Mouse (Mus musculus): ENCODE measurements around the gene Pced1b. TPM values are rescaled to one million over a fixed set of nuclear protein-coding genes. Genes with fewer than 3 reads are reported as not detected.

Pced1b gene
- polyA plus RNA-seq, 1 experiment from 2014 or later, result 3.2 TPM

DNA sequence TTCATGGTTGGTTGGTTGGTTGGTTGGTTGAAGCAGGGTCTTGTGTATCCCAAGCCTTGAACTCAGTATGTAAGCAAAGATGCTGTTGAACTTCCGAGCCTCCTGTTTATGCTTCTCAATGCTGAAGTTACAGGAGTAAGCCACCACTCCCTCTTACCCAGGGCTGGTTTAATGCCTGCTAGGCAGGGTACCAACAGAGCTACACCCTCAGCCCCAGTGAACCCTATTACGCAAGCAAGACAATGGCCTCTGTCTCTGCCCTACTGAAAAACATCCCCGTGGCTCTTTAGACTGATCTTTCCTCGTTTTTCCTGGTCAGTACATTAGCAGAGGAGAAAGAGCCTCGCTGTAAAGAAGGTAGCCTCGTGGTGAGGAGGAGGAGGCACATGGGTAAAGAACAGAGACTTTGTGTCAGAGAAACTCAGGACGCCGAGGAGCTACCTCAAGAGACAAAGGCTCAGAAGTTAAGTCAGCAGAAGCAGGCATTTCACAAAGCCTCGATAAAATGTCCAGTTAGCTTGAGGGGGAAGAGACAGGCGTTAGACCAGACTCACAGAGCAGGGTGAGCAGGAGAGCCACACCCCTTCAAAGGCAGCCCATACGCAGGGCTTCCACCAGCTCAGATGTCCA lies 13.2 kb downstream of the Pced1b start:
- DNase-seq (ENCODE audit: low spot score) (no peak), ATAC-seq (ENCODE audit: low FRiP score) (no peak)
- H3K27ac ChIP-seq (ENCODE audit: low read depth, low read length), result no peak overlapping the region
- WGBS, result 77% methylated on average over 11 of the region's 11 CpGs
- no peaks in the 10 kb centered on the region for H3K27me3 ChIP-seq (ENCODE audit: control insufficient read depth, insufficient read depth, low read length)
- no peak overlapping the region for H3K4me2 ChIP-seq (replicated peaks; ENCODE audit: low read depth, low read length)
- H3K36me3 ChIP-seq (ENCODE audit: control insufficient read depth, insufficient read depth, low read length), result no peaks in the 10 kb centered on the region
- no peaks in the 10 kb centered on the region for H3K9me3 ChIP-seq (ENCODE audit: control insufficient read depth, low read length)
- H3K9ac ChIP-seq (ENCODE audit: low read depth, low read length), result no peak overlapping the region
- H3K4me3 ChIP-seq (ENCODE audit: low read depth, low read length), result no peak overlapping the region
- H3K4me1 ChIP-seq (replicated peaks; ENCODE audit: control insufficient read depth, insufficient read depth, low read length), result no peaks in the 10 kb centered on the region

DNA sequence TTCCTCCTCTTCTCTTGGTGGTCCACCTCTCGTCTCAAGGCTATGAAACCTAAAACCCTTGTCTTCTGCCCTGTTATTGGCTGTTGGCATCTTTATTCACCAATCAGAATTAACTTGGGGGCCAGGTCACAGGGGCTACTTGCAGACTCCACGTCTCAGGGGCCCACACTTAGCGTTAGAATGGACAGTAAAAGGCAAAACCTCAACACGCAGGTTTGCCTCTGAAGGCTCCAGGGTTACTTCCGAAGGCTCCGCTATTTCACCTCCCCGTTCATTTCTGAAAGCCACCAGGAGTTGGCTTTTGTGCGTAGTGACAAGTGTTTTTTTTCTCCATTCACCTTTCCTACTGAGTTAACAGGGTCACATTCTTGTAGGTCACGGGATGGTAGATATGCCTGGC lies 15.3 kb downstream of the Pced1b start:
- Histone ChIP-seq H3K27me3 (ENCODE audit: control insufficient read depth, insufficient read depth, low read length) (no peaks in the 10 kb centered on the region), H3K4me3 (ENCODE audit: low read depth, low read length) (no peak overlapping the region), H3K9ac (ENCODE audit: low read depth, low read length) (no peak overlapping the region), H3K4me1 (replicated peaks; ENCODE audit: control insufficient read depth, insufficient read depth, low read length) (no peaks in the 10 kb centered on the region), H3K36me3 (ENCODE audit: control insufficient read depth, insufficient read depth, low read length) (no peaks in the 10 kb centered on the region), H3K27ac (ENCODE audit: low read depth, low read length) (no peak overlapping the region), H3K9me3 (ENCODE audit: control insufficient read depth, low read length) (no peaks in the 10 kb centered on the region), H3K4me2 (replicated peaks; ENCODE audit: low read depth, low read length) (no peak overlapping the region)
- DNase-seq (ENCODE audit: low spot score), result no peak
- no peak for ATAC-seq (ENCODE audit: low FRiP score)
- 72% methylated on average over 9 of the region's 9 CpGs for WGBS

DNA sequence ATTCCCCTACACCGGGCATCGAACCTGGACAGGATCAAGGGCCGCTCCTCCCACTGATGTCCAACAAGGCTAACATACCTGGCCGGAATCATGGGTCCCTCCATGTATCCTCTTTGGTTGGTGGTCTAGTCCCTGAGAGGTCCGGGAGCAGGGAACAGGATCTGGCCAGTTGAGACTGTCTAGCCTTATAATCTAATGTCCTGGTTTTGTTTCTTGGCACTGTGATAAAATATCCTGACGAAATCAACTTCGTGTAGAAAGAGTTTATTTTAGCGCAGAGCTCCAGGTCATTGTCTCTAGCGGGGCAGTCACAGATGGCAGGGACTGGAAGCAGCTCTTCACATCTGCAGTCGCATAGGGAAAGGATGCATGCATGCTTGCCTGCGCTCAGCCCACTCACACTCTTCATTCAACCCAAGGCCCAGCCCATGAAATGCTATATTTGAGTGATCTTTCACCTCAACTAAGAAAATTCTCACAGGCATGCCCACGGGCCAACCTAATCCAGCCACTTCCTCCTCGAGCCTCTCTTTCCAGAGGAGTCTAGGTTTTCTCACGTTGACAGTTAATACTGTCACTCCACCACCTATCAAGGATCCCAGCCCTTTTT lies 19.4 kb downstream of the Pced1b start:
- Histone ChIP-seq H3K4me2 (replicated peaks; ENCODE audit: low read depth, low read length) (no peak overlapping the region), H3K27ac (ENCODE audit: low read depth, low read length) (no peak overlapping the region), H3K9ac (ENCODE audit: low read depth, low read length) (no peak overlapping the region), H3K27me3 (ENCODE audit: control insufficient read depth, insufficient read depth, low read length) (no peaks in the 10 kb centered on the region), H3K9me3 (ENCODE audit: control insufficient read depth, low read length) (no peaks in the 10 kb centered on the region), H3K4me1 (replicated peaks; ENCODE audit: control insufficient read depth, insufficient read depth, low read length) (no peaks in the 10 kb centered on the region), H3K36me3 (ENCODE audit: control insufficient read depth, insufficient read depth, low read length) (no peaks in the 10 kb centered on the region), H3K4me3 (ENCODE audit: low read depth, low read length) (no peak overlapping the region)
- DNase-seq (ENCODE audit: low spot score) (no peak), ATAC-seq (ENCODE audit: low FRiP score) (no peak)
- 80% methylated on average over 14 of the region's 14 CpGs for WGBS

DNA sequence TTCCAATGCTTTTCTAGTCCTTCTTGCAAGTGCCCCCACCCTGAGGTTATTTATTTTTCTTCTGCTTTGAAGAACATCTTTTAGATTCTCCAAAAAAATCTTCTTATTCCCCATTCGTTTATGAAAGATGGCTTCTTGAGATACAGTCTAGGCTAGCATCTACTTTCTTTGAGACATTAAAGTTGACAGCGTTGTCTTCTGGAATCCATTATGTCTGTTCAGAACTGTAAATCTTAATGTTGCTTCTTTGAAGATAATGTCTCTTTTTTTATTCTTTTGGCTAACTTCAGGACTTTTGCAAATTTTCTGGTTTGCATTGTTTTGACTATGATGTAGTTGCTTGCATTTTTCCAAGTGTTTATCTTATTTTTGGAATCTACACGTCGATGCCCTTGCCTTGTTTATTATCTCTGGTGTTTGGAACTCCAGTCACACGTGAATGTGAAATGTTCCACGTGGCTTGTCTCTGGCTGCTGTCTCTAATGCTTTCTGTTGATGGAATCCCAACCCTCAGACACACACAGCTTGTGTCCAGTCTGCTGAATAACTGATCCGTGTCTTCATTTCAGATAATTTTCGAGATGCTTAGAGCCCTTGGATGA lies 20.3 kb downstream of the Pced1b start:
- Histone ChIP-seq H3K4me1 (replicated peaks; ENCODE audit: control insufficient read depth, insufficient read depth, low read length) (no peaks in the 10 kb centered on the region), H3K27ac (ENCODE audit: low read depth, low read length) (no peak overlapping the region), H3K9me3 (ENCODE audit: control insufficient read depth, low read length) (no peaks in the 10 kb centered on the region), H3K36me3 (ENCODE audit: control insufficient read depth, insufficient read depth, low read length) (no peaks in the 10 kb centered on the region), H3K4me2 (replicated peaks; ENCODE audit: low read depth, low read length) (no peak overlapping the region), H3K9ac (ENCODE audit: low read depth, low read length) (no peak overlapping the region), H3K27me3 (ENCODE audit: control insufficient read depth, insufficient read depth, low read length) (no peaks in the 10 kb centered on the region), H3K4me3 (ENCODE audit: low read depth, low read length) (no peak overlapping the region)
- ATAC-seq (ENCODE audit: low FRiP score) (no peak), DNase-seq (ENCODE audit: low spot score) (no peak)
- 82% methylated on average over 8 of the region's 8 CpGs for WGBS

DNA sequence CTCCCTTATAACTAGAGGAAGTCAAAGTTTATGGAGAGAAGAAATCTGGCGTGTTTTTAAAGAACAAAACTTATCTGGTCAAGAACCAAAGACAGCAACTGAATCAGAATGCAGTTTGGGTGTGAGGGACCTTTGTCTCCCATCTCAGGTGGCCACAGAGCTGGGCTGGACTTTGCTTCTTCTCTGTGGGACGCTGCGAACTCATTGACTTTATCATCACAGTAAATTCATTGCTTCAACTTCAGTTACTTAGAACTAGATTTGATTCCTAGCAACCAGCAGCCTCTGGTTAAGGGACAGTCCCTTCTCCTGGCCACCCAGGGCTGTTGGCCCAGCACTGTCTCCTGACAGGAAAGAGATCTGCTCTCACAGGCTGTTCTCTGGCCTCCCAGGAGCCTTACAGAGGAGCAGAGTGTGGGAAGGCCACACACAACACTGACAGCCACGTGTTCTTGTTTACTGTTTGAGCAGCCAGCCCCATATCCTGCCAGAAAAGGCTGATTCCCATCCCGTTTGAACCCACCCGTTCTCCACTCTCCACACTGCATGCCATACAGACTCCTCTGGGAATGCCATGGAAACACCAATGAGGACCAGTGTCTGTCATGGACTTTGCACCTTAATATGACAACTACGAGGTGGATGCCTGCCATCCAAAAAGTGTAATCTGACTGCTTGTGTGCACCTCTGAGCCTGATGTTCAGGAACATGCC lies 25.2 kb downstream of the Pced1b start:
- no peaks in the 10 kb centered on the region for H3K36me3 ChIP-seq (ENCODE audit: control insufficient read depth, insufficient read depth, low read length)
- H3K9me3 ChIP-seq (ENCODE audit: control insufficient read depth, low read length), result no peaks in the 10 kb centered on the region
- ATAC-seq (ENCODE audit: low FRiP score) (no peak), DNase-seq (ENCODE audit: low spot score) (no peak)
- H3K9ac ChIP-seq (ENCODE audit: low read depth, low read length), result no peak overlapping the region
- H3K4me1 ChIP-seq (replicated peaks; ENCODE audit: control insufficient read depth, insufficient read depth, low read length), result no peaks in the 10 kb centered on the region
- no peak overlapping the region for H3K4me2 ChIP-seq (replicated peaks; ENCODE audit: low read depth, low read length)
- 47% methylated on average over 7 of the region's 7 CpGs for WGBS
- no peaks in the 10 kb centered on the region for H3K27me3 ChIP-seq (ENCODE audit: control insufficient read depth, insufficient read depth, low read length)
- no peak overlapping the region for H3K27ac ChIP-seq (ENCODE audit: low read depth, low read length)
- H3K4me3 ChIP-seq (ENCODE audit: low read depth, low read length), result no peak overlapping the region

DNA sequence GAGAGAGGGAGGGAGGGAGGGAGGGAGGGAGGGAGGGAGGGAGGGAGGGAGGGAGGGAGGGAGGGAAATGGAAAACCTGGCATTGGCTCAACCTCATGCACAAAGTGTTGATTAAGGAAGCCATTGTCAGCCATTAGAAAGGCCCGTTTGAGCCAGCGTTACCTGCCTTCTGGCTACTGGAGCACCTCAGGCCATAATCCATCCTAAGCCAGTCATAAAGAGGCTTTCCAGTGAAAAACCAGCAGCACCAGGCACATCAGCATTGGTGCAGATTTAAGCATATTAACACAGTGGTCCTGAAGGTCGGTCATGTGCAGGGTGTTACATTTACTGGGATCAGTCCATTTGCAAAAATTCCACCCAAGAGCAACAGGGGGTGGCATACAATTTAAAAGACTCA lies 25.9 kb downstream of the Pced1b start:
- Histone ChIP-seq H3K9me3 (ENCODE audit: control insufficient read depth, low read length) (no peaks in the 10 kb centered on the region), H3K27me3 (ENCODE audit: control insufficient read depth, insufficient read depth, low read length) (no peaks in the 10 kb centered on the region), H3K36me3 (ENCODE audit: control insufficient read depth, insufficient read depth, low read length) (no peaks in the 10 kb centered on the region), H3K27ac (ENCODE audit: low read depth, low read length) (no peak overlapping the region), H3K4me1 (replicated peaks; ENCODE audit: control insufficient read depth, insufficient read depth, low read length) (no peaks in the 10 kb centered on the region), H3K9ac (ENCODE audit: low read depth, low read length) (no peak overlapping the region), H3K4me2 (replicated peaks; ENCODE audit: low read depth, low read length) (no peak overlapping the region), H3K4me3 (ENCODE audit: low read depth, low read length) (no peak overlapping the region)
- no peak for ATAC-seq (ENCODE audit: low FRiP score)
- DNase-seq (ENCODE audit: low spot score), result no peak
- WGBS, result 80% methylated on average over 3 of the region's 3 CpGs

DNA sequence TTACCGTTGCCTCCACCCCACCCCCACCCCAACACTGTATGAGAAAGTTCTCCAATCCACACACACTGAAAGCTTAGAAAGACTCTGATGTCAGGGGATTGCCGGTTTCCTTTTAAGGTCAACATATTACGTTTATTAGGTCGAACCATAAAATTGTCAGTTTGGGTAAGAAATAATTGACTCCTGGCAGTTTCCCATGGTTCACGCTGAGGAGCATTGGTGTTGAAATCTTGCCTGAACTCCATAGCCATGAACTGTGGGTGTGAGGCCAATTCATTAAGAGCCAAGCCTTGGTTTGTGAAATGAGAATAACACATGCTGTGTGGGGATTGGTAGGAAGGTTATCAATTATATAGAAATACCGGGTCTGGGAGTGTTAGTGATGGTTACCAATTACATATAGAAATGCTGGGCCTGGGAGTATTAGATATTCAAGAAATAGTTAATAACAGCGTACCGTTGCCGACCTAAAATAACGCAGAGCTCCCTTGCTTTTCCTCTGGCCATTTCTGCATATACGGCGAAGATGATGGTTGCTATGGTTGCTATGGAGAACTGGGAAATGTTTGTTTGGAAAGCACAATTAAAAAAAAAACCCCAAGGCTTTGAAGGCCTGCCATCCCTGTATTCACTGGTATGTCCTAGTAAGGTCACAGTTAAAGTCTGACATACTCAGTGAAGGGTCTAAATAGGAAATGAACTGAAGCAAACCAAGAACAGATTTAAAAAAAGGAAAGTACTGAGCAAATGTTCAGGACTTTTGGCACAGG lies 28.9 kb downstream of the Pced1b start:
- Histone ChIP-seq H3K27me3 (ENCODE audit: control insufficient read depth, insufficient read depth, low read length) (no peaks in the 10 kb centered on the region), H3K4me1 (replicated peaks; ENCODE audit: control insufficient read depth, insufficient read depth, low read length) (no peaks in the 10 kb centered on the region), H3K9me3 (ENCODE audit: control insufficient read depth, low read length) (no peaks in the 10 kb centered on the region), H3K4me3 (ENCODE audit: low read depth, low read length) (no peak overlapping the region), H3K4me2 (replicated peaks; ENCODE audit: low read depth, low read length) (no peak overlapping the region), H3K9ac (ENCODE audit: low read depth, low read length) (no peak overlapping the region), H3K36me3 (ENCODE audit: control insufficient read depth, insufficient read depth, low read length) (no peaks in the 10 kb centered on the region), H3K27ac (ENCODE audit: low read depth, low read length) (no peak overlapping the region)
- DNase-seq (ENCODE audit: low spot score), result no peak
- ATAC-seq (ENCODE audit: low FRiP score), result no peak
- 87% methylated on average over 12 of the region's 12 CpGs for WGBS

DNA sequence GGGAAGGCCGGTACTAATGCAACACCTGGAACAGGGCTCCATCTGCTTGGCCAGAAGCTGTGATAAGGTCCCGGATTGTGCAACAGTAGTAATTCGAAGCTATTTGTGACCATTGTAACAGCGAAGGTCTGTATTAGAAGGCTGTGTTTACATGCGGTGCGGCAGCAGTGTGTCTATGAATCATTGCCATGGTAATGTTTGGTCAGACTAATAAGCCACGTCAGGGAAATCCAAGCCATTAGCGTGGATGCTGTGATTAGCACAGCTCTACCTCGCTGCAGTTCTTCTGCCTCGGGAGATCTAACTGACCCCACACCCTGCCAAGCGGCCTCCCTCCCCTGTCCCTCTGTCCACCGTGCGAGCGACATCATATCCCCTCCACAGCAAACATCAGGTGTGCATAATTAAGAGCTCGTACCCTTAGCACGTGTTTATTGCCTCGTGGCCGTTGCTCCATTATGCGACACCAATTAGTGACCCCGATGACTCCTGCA lies 29.8 kb downstream of the Pced1b start:
- H3K36me3 ChIP-seq (ENCODE audit: control insufficient read depth, insufficient read depth, low read length), result no peaks in the 10 kb centered on the region
- WGBS, result 72% methylated on average over 20 of the region's 20 CpGs
- H3K27ac ChIP-seq (ENCODE audit: low read depth, low read length), result no peak overlapping the region

More for the DNA sequence above, 29.8 kb downstream of the Pced1b start:
- no peak overlapping the region for H3K9ac ChIP-seq (ENCODE audit: low read depth, low read length)
- H3K4me2 ChIP-seq (replicated peaks; ENCODE audit: low read depth, low read length), result no peak overlapping the region
- H3K9me3 ChIP-seq (ENCODE audit: control insufficient read depth, low read length), result no peaks in the 10 kb centered on the region
- H3K4me3 ChIP-seq (ENCODE audit: low read depth, low read length), result no peak overlapping the region
- DNase-seq (ENCODE audit: low spot score) (no peak), ATAC-seq (ENCODE audit: low FRiP score) (no peak)
- no peaks in the 10 kb centered on the region for H3K27me3 ChIP-seq (ENCODE audit: control insufficient read depth, insufficient read depth, low read length)
- no peaks in the 10 kb centered on the region for H3K4me1 ChIP-seq (replicated peaks; ENCODE audit: control insufficient read depth, insufficient read depth, low read length)
